Mouse (Mus musculus) ovary, postnatal 14 days (tissue): ENCODE data around the gene Klhl5.

Source experiments
- DNase-seq: peaks from one replicate; pipeline ENCODE4 v3.0.0; 2022; ENCODE audit warnings: low spot score

Gene Klhl5

DNA sequence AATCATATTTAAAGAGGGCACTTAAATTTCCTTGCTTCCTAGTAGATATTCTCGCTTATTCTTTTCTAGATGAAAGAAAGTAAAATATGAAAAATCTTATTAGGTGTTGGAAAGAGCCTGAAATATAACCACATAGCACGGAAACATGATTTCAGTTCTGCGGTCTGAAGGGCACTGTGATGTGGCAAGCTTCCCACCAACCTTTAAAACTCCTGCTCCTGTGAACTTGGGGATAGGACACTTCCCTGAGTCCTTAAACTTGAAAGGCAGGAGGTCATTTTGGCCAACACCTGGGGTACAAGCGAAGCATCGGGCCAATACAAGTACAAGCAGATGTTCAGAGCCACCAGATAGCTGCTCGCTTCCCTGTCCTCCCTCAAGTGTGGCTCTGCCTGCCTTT lies 42.4 kb downstream of the Klhl5 start:
- no peak for DNase-seq

- DNase-seq, result no peak
Observed at GRCm38 (mm10) chr5:65150376-65150955, 43.1 kb downstream of the Klhl5 start.

GRCm38 (mm10) chr5:65151276-65151675 lies 43.9 kb downstream of the Klhl5 start:
- no peak for DNase-seq

DNA sequence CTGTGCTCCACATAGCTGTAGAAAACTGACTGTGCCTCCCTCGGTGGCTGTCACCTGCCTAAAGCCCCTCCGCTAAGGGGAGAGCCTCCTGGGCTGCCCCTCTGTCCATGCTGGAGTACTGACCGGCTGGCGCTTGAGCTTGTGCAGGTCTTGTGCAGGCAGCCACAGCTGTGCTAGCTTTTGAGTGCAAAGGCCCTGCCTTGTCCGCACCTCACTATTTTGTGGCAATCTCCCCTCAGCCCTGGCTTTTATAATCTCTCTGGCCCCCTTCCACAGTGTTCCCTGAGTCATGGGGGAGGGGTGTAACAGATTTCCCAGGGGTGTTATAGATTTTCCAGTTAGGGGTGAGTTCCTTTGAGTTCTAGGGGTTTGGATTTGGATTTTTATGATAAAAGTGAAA lies 44.4 kb downstream of the Klhl5 start:
- DNase-seq, result no peak

GRCm38 (mm10) chr5:65154287-65154686 lies 46.9 kb downstream of the Klhl5 start:
- DNase-seq, result no peak

DNA sequence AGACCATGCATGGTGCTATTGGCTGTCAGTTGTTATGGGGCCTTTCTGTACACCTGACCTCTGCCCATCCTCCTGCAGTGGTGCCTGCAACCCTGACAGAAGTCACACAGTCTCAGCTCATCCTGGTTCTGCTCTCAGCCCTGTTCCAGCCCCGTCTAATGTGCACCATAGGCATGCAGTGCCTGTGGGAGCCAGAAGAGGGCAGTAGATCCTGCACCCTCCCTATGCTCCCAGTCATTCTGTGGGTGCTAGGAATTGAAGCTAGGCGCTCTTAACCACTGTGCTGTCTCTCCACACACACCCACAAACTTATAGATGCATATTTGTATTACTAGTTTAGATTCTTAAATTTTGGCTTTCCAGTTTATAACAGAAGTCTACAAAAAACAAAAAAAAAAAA lies 49.5 kb downstream of the Klhl5 start:
- DNase-seq, result no peak

DNA sequence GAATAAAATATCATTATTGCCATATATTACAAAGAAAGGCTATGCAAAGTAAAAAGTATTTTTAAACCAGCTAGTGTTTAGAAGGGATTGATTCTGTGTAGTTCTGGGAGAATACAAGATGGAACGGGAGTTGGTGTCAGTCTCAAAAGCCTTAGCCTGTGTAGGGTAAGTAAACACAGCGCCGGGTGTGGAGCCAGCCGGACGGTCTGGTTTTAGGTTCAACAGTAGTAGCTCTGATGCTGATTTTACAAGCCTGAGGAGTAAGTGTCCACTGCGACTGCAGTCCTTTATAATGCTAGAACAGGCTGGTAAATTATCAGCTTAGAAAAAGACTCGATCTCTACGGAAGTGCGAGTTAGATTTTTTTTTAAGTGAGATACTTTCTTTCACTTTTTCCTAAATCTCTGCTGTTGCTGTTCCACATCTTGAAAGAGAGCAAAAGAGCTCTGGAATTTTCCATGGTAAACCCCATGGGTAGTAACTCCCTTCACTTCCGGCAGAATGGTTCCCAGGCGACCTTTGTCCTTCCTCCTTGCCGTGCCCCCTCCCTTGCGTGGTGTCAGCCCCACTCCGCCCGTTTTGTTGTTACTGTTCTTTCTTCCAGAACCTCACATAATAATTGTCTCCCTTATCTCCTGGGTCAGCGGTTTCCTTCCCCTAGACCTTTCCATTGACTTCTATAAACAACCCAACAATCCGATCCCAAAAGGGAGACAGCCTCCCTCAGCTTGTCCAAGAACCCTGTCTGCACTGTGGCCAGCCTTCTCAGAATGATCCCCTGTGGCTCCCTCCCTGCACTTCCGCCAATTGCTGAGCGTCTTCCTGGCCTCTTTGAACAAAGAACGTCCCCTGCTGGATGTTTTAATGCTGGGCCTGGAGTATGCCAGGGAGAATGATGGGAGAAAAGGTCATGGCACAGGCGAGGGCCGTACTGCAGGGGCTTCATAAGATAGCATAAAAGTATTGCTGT lies 50.4 kb downstream of the Klhl5 start:
- DNase-seq, result peak; percentile 13

- no peak for DNase-seq
Observed at GRCm38 (mm10) chr5:65158696-65159305, 51.5 kb downstream of the Klhl5 start.

DNA sequence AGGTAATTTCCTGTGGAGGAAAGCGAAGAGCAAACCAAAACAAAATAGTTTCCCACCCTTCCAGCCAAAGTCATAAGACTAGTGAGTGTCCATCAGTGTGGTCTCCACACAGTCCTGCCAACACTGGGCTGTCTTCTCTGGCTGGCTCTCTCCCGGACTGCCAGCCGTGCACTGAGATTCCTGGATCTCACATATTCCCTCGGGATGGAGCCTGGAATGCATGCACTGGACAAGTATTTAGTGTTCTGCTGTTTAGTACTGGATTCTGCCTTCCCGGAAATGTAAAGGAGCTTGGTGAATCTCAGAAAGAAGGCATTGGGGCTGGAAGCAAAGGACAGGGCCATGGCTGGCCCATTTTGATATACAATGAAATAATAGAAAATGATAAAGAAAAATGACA lies 55.7 kb downstream of the Klhl5 start:
- no peak for DNase-seq

DNA sequence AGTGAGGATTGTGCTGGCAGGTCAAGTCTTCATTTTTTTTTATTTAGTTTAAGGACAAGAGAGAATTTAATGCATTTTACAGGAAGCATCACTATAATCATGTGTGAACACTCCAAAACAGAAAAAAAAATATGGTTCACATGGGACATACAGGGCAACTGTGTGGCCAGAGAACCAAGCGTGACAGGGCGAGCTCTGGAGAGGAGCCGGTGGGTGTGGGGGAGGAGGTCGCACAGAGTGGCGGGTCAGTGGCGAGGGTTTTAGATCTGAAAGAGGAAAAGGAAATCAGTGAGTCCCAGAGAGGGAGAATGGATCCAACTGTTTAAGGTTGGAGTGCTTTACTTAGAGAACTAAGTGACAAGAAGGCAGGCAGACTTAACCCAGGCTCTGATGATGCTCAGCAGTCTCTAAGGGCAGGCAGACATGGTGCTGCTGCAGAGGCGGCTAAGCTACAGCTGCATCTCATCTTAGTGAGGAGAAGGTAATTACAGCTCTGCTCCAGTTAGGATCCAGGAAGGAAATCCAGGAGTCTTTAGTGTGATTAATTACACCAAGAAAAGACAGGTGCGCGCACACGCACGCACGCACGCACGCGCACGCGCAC lies 56.3 kb downstream of the Klhl5 start:
- DNase-seq, result no peak

DNA sequence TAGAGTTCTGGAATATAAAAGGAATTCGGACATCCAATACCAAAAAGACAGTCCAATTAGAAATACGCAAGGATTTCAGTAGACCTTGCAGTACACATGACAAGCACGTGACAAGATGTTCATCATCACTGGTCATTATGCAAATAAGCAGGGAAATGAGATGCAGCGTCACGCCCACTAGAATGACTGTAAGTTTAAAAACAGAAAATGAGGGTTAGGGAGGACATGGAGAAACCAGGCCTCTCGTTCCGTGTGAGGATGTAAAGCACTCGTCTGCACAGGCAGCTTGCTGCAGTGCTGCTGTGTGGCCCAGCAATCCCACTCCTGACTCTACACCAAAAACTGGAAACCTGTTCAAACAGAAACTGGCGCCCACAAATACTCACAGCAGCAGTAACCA lies 62.9 kb downstream of the Klhl5 start:
- no peak for DNase-seq

DNA sequence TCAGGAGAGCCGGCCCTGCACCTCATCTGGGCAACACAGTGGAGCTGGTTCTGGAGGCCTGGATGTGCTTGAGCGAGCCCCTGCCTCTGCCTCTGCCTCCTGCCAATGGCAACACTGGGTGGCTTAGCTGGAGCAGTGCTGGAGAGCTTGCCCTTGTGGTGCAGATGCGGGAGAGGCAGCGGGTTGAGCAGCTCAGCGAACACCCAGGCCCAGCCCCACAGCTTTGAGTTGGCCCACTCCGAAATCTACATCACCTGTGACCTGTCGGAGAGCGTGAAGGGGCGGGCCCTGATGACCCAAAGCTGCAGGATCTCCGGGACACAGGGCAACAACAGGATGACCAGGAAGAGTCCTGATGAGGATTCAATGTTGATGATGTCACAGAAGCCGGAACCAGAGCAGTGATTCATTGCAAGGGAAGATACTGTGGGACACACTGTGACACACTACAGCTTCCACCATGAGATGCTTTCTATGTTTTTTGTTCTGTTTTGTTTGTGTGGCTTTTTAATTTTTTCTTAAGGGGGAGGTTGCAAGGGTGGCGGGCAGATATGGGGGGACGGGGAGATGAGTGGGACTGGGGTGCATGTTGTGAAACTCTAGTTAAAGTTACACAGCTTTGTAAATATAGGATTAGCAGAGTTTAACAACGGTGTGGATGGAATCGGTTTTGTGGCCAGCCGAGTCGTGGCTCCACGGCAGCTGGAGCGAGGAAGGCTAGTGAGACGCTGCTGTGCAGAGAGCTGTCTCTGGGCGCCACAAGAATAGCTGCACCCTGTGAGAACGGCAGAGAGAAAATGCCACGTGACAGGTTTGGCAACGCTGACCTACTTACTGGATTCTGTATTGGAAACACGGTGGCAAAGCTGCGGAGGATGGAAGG lies 67.9 kb downstream of the Klhl5 start:
- DNase-seq, result no peak

DNA sequence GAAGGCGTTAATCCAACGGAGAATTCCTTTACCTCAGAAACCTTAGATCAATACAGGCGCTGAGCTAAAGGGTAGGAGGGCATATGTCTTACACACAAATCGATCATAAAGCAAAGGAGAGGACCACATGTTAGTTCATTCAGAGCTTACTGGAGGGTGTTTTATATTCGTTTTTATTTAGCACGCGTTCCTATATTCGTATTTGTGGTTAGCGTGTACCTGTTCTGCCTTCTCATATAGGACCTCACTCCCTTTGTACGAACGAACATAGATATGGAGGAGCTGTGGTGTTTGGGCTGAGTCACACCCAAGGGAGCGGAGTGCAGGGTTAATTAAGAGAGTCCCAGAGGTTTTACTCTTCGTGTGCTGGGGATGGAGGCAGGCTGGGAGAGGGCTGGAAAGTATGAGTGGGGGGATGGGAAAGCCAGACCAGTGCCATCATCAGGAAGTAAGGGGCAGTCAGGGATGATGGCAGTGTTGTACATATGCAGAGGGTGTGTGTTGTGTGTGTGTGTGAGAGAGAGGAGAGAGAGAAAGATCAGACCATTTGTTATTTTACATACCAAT lies 68.7 kb downstream of the Klhl5 start:
- no peak for DNase-seq

DNA sequence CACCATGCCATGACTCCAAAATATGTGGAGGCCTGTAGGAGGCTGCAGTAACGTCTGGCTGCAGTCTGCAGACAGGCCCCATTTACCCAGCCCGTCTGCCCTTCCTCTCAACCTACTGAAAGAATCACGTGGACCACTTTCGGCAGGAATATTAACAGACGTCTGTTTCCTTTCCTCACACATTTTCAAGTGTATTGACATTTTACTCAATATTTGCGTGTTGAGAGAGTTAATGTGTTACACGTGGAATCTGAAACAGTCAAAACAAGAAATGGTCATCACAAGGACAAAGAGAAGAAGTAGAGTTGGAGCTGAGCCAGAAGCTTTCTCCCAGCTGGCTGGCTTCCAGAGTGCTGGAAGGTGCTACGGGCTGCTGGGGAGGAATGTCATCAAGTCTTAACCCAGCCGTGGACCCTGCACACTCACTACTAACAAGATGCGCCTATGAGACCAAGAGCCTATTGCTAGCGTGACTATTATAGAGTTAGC lies 69.7 kb downstream of the Klhl5 start:
- DNase-seq, result no peak

DNA sequence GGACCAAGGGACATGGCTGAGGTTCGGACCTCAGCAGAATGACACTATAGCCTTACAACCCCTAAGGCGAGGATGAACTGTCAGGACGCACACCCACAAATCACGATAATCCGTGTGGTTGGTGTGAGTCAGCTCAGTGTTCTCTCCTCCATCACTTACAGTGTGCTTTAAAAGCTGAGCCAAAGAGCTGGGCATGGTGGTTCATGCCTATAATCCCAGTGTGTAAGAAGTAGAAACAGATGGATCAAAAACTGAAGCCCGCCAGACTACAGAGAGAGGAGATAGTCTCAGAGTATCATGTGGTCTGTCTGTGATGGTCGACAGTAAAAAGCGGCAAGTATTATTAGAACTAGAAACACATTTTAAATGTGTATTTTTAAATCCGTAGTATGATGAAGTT lies 71.1 kb downstream of the Klhl5 start:
- no peak for DNase-seq

GRCm38 (mm10) chr5:65181160-65181793 lies 73.9 kb downstream of the Klhl5 start:
- no peak for DNase-seq

DNA sequence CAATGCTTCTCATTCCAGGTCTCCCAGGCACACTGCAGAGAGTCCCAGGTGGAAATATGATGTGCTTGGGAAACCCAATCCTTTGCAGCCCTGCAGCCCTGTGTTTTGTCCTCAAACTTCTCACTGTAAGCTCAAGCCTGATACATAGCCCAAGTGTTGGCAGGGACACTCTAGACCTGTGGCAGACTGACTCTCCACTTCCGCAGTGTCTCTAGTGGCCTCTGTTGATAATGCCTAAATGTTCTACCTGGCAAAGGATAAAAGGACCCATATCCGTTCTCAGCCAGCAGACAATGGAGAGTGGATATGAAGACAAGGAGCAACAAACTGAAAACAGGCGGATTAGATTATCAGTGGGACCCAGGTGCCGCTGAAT lies 74.4 kb downstream of the Klhl5 start:
- DNase-seq, result no peak

DNA sequence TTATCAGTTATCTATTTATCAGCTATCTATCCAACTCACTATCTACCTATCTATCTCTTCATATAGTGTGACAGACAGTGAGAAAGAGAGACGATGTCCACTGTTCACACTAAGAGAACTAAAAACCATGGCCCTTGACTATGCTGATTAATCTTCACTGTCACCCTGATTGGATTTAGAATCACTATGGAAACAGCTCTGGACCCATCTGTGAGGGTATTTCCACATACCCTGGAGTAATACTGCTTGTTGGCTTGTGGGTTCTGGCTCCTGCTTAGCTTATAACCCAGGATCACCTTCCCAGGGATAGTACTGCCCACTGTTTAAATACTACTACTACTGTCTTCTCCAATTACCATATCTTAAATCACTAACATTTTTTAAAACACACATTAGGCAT lies 74.9 kb downstream of the Klhl5 start:
- DNase-seq, result no peak

- no peak for DNase-seq
Observed at GRCm38 (mm10) chr5:65191601-65192000, 84.3 kb downstream of the Klhl5 start.

DNA sequence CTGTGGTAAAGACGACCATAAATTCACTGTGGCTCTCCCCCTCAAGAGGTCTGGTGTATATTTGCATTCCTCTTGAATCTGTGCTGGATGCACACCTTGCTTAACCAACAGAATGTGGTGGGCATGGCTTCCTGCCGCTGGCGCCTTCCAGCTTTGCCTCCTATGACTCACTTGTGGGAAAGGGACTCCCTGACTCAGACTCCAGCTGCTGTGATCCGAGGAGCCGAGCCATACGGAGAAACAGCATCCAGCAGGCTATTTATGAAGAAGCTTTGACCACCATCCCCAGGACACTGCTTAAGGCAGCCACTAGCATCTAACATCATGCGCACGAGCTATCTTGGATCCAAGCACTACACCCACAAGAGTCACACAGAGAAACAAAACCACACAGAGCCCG lies 87.1 kb downstream of the Klhl5 start:
- no peak for DNase-seq
